Mouse (Mus musculus): ENCODE results near the gene Bdh1.
"Not testable (repeated sequence)": the region's sequence is repeated elsewhere in the genome, so short reads cannot be mapped to it uniquely, and the experiment has no call there.

The Bdh1 gene

GRCm38 (mm10) chr16:31465630-31466029 lies 43.5 kb downstream of the Bdh1 start:
- no peaks in the 10 kb centered on the region for H3K27me3 ChIP-seq (ENCODE audit: control insufficient read depth, insufficient read depth, low read length, poor library complexity, severe bottlenecking)
- peak; percentile 15 for DNase-seq (ENCODE audit: low read depth, low spot score)
- H3K36me3 ChIP-seq (ENCODE audit: control insufficient read depth, insufficient read depth, low read length, poor library complexity, severe bottlenecking): no peaks in the 10 kb centered on the region

GRCm38 (mm10) chr16:31466106-31466505 lies 44.0 kb downstream of the Bdh1 start:
- Histone ChIP-seq H3K36me3 (ENCODE audit: control insufficient read depth, insufficient read depth, low read length, poor library complexity, severe bottlenecking) (no peaks in the 10 kb centered on the region), H3K27me3 (ENCODE audit: control insufficient read depth, insufficient read depth, low read length, poor library complexity, severe bottlenecking) (no peaks in the 10 kb centered on the region)
- DNase-seq (ENCODE audit: low read depth, low spot score): no peak

- DNase-seq (ENCODE audit: low read depth, low spot score); H3K27me3 ChIP-seq (ENCODE audit: control insufficient read depth, insufficient read depth, low read length, poor library complexity, severe bottlenecking); H3K36me3 ChIP-seq (ENCODE audit: control insufficient read depth, insufficient read depth, low read length, poor library complexity, severe bottlenecking): not testable (repeated sequence)
Observed at GRCm38 (mm10) chr16:31470819-31471218, 48.7 kb downstream of the Bdh1 start.

- Histone ChIP-seq H3K27me3 (ENCODE audit: control insufficient read depth, insufficient read depth, low read length, poor library complexity, severe bottlenecking) (no peaks in the 10 kb centered on the region), H3K36me3 (ENCODE audit: control insufficient read depth, insufficient read depth, low read length, poor library complexity, severe bottlenecking) (no peaks in the 10 kb centered on the region)
- no peak for DNase-seq (ENCODE audit: low read depth, low spot score)
Observed at GRCm38 (mm10) chr16:31471994-31472393, 49.9 kb downstream of the Bdh1 start.

- H3K27me3 ChIP-seq (ENCODE audit: control insufficient read depth, insufficient read depth, low read length, poor library complexity, severe bottlenecking): no peaks in the 10 kb centered on the region
- no peaks in the 10 kb centered on the region for H3K36me3 ChIP-seq (ENCODE audit: control insufficient read depth, insufficient read depth, low read length, poor library complexity, severe bottlenecking)
- no peak for DNase-seq (ENCODE audit: low read depth, low spot score)
Observed at GRCm38 (mm10) chr16:31473226-31473625, 51.1 kb downstream of the Bdh1 start.

- DNase-seq (ENCODE audit: low read depth, low spot score): no peak
- H3K27me3 ChIP-seq (ENCODE audit: control insufficient read depth, insufficient read depth, low read length, poor library complexity, severe bottlenecking): no peaks in the 10 kb centered on the region
Observed at GRCm38 (mm10) chr16:31475123-31475968, 53.3 kb downstream of the Bdh1 start.

GRCm38 (mm10) chr16:31476872-31477603 lies 55.0 kb downstream of the Bdh1 start:
- Histone ChIP-seq H3K36me3 (ENCODE audit: control insufficient read depth, insufficient read depth, low read length, poor library complexity, severe bottlenecking) (no peaks in the 10 kb centered on the region), H3K27me3 (ENCODE audit: control insufficient read depth, insufficient read depth, low read length, poor library complexity, severe bottlenecking) (no peaks in the 10 kb centered on the region)
- no peak for DNase-seq (ENCODE audit: low read depth, low spot score)

More at GRCm38 (mm10) chr16:31475123-31475968, 53.3 kb downstream of the Bdh1 start:
- no peaks in the 10 kb centered on the region for H3K36me3 ChIP-seq (ENCODE audit: control insufficient read depth, insufficient read depth, low read length, poor library complexity, severe bottlenecking)

GRCm38 (mm10) chr16:31485336-31485735 lies 63.3 kb downstream of the Bdh1 start:
- DNase-seq (ENCODE audit: low read depth, low spot score): no peak

GRCm38 (mm10) chr16:31487266-31487665 lies 65.2 kb downstream of the Bdh1 start:
- H3K27me3 ChIP-seq (ENCODE audit: control insufficient read depth, insufficient read depth, low read length, poor library complexity, severe bottlenecking): no peaks in the 10 kb centered on the region
- DNase-seq (ENCODE audit: low read depth, low spot score): no peak
- no peaks in the 10 kb centered on the region for H3K36me3 ChIP-seq (ENCODE audit: control insufficient read depth, insufficient read depth, low read length, poor library complexity, severe bottlenecking)

More at GRCm38 (mm10) chr16:31485336-31485735, 63.3 kb downstream of the Bdh1 start:
- Histone ChIP-seq H3K36me3 (ENCODE audit: control insufficient read depth, insufficient read depth, low read length, poor library complexity, severe bottlenecking) (no peaks in the 10 kb centered on the region), H3K27me3 (ENCODE audit: control insufficient read depth, insufficient read depth, low read length, poor library complexity, severe bottlenecking) (no peaks in the 10 kb centered on the region)

GRCm38 (mm10) chr16:31489096-31489495 lies 67.0 kb downstream of the Bdh1 start:
- no peaks in the 10 kb centered on the region for H3K36me3 ChIP-seq (ENCODE audit: control insufficient read depth, insufficient read depth, low read length, poor library complexity, severe bottlenecking)
- H3K27me3 ChIP-seq (ENCODE audit: control insufficient read depth, insufficient read depth, low read length, poor library complexity, severe bottlenecking): no peaks in the 10 kb centered on the region
- no peak for DNase-seq (ENCODE audit: low read depth, low spot score)

- Histone ChIP-seq H3K27me3 (ENCODE audit: control insufficient read depth, insufficient read depth, low read length, poor library complexity, severe bottlenecking) (no peaks in the 10 kb centered on the region), H3K36me3 (ENCODE audit: control insufficient read depth, insufficient read depth, low read length, poor library complexity, severe bottlenecking) (no peaks in the 10 kb centered on the region)
- DNase-seq (ENCODE audit: low read depth, low spot score): no peak
Observed at GRCm38 (mm10) chr16:31490967-31491366, 68.9 kb downstream of the Bdh1 start.

GRCm38 (mm10) chr16:31492921-31493549 lies 71.0 kb downstream of the Bdh1 start:
- no peak for DNase-seq (ENCODE audit: low read depth, low spot score)
- Histone ChIP-seq H3K36me3 (ENCODE audit: control insufficient read depth, insufficient read depth, low read length, poor library complexity, severe bottlenecking) (no peaks in the 10 kb centered on the region), H3K27me3 (ENCODE audit: control insufficient read depth, insufficient read depth, low read length, poor library complexity, severe bottlenecking) (no peaks in the 10 kb centered on the region)

- Histone ChIP-seq H3K36me3 (ENCODE audit: control insufficient read depth, insufficient read depth, low read length, poor library complexity, severe bottlenecking) (no peaks in the 10 kb centered on the region), H3K27me3 (ENCODE audit: control insufficient read depth, insufficient read depth, low read length, poor library complexity, severe bottlenecking) (no peaks in the 10 kb centered on the region)
- DNase-seq (ENCODE audit: low read depth, low spot score): peak; percentile 4
Observed at GRCm38 (mm10) chr16:31493550-31493965, 71.5 kb downstream of the Bdh1 start.

- no peaks in the 10 kb centered on the region for H3K36me3 ChIP-seq (ENCODE audit: control insufficient read depth, insufficient read depth, low read length, poor library complexity, severe bottlenecking)
- H3K27me3 ChIP-seq (ENCODE audit: control insufficient read depth, insufficient read depth, low read length, poor library complexity, severe bottlenecking): no peaks in the 10 kb centered on the region
- DNase-seq (ENCODE audit: low read depth, low spot score): peak; percentile 4
Observed at GRCm38 (mm10) chr16:31493991-31494390, 71.9 kb downstream of the Bdh1 start.

GRCm38 (mm10) chr16:31495356-31495755 lies 73.3 kb downstream of the Bdh1 start:
- H3K36me3 ChIP-seq (ENCODE audit: control insufficient read depth, insufficient read depth, low read length, poor library complexity, severe bottlenecking): no peaks in the 10 kb centered on the region
- H3K27me3 ChIP-seq (ENCODE audit: control insufficient read depth, insufficient read depth, low read length, poor library complexity, severe bottlenecking): no peaks in the 10 kb centered on the region
- DNase-seq (ENCODE audit: low read depth, low spot score): no peak
